Comparison of ENCODE assay signal across 8 mouse cellular contexts in genomic region chr11:24162056-24162455, GRCm38 (mm10).
DNase-seq lines count a peak whose midpoint lies in the region; ATAC-seq and TF ChIP-seq lines count a peak whose summit lies in the region.

No protein-coding gene starts in this region.

- peaks cover 51% of the 10 kb centered on the region for H3K4me1 ChIP-seq in midbrain, embryonic 13.5 days (replicated peaks)
- peaks cover 16% of the 10 kb centered on the region for H3K4me1 ChIP-seq in midbrain, embryonic 10.5 days
- peaks cover 34% of the 10 kb centered on the region for H3K4me1 ChIP-seq in hindbrain, embryonic 15.5 days (replicated peaks)
- no peaks in the 10 kb centered on the region; the same call in none of the 2 replicates for H3K4me1 ChIP-seq in midbrain, postnatal 0 days (ENCODE audit: insufficient read depth, low read length)

- DNase-seq in cerebellum, postnatal 10 days, result peak; percentile 76 to 84
- DNase-seq in cerebellum, adult 11 months, result no peak
- DNase-seq in midbrain, embryonic 10.5 days (ENCODE audit: low spot score), result no peak
- DNase-seq in midbrain, postnatal 0 days (ENCODE audit: low spot score), result peak; percentile 80
- DNase-seq in thymus, postnatal 36 days, result no peak
- no peak for DNase-seq in thymus, postnatal 14 days

- no peak for TF ChIP-seq CTCF in midbrain, postnatal 0 days (IDR thresholded peaks at IDR 0.05)

- H3K27ac ChIP-seq in midbrain, embryonic 13.5 days, result no peak overlapping the region
- H3K27ac ChIP-seq in midbrain, embryonic 10.5 days (replicated peaks), result no peak overlapping the region
- no peak overlapping the region for H3K27ac ChIP-seq in hindbrain, embryonic 15.5 days (replicated peaks)
- no peak overlapping the region for H3K27ac ChIP-seq in midbrain, postnatal 0 days (ENCODE audit: low read depth, low read length)

- H3K36me3 ChIP-seq in midbrain, embryonic 13.5 days, result peaks cover 27% of the 10 kb centered on the region
- H3K36me3 ChIP-seq in midbrain, embryonic 10.5 days, result peaks cover 31% of the 10 kb centered on the region
- H3K36me3 ChIP-seq in hindbrain, embryonic 15.5 days, result peaks cover 5% of the 10 kb centered on the region; the same call in 1 of the 2 replicates
- H3K36me3 ChIP-seq in midbrain, postnatal 0 days (ENCODE audit: insufficient read depth, low read length), result peaks cover 4% of the 10 kb centered on the region; the same call in 1 of the 2 replicates

- no peak overlapping the region for H3K4me2 ChIP-seq in midbrain, embryonic 13.5 days (replicated peaks)
- no peak overlapping the region for H3K4me2 ChIP-seq in hindbrain, embryonic 15.5 days
- no peak overlapping the region for H3K4me2 ChIP-seq in midbrain, postnatal 0 days (ENCODE audit: low read depth, low read length, poor library complexity, severe bottlenecking)

- no peaks in the 10 kb centered on the region for H3K27me3 ChIP-seq in midbrain, embryonic 13.5 days
- H3K27me3 ChIP-seq in midbrain, embryonic 10.5 days (ENCODE audit: low read depth, poor library complexity, severe bottlenecking), result no peaks in the 10 kb centered on the region
- no peaks in the 10 kb centered on the region for H3K27me3 ChIP-seq in hindbrain, embryonic 15.5 days
- H3K27me3 ChIP-seq in midbrain, postnatal 0 days (ENCODE audit: insufficient read depth, low read length), result no peaks in the 10 kb centered on the region

- ATAC-seq in midbrain, embryonic 13.5 days, result peak; percentile 79
- peak; percentile 71 for ATAC-seq in hindbrain, embryonic 15.5 days (ENCODE audit: low FRiP score, low read depth)
- ATAC-seq in midbrain, postnatal 0 days (ENCODE audit: low FRiP score), result no peak

- H3K4me3 ChIP-seq in midbrain, embryonic 13.5 days (replicated peaks), result no peak overlapping the region
- no peak overlapping the region for H3K4me3 ChIP-seq in midbrain, embryonic 10.5 days
- no peak overlapping the region for H3K4me3 ChIP-seq in hindbrain, embryonic 15.5 days
- no peak overlapping the region for H3K4me3 ChIP-seq in midbrain, postnatal 0 days (ENCODE audit: low read depth, low read length)

- H3K9me3 ChIP-seq in midbrain, embryonic 13.5 days, result no peaks in the 10 kb centered on the region
- no peaks in the 10 kb centered on the region for H3K9me3 ChIP-seq in midbrain, embryonic 10.5 days (replicated peaks)
- H3K9me3 ChIP-seq in hindbrain, embryonic 15.5 days, result no peaks in the 10 kb centered on the region
- no peaks in the 10 kb centered on the region for H3K9me3 ChIP-seq in midbrain, postnatal 0 days (ENCODE audit: low read length)

- H3K9ac ChIP-seq in midbrain, embryonic 13.5 days (replicated peaks), result no peak overlapping the region
- H3K9ac ChIP-seq in hindbrain, embryonic 15.5 days, result no peak overlapping the region
- H3K9ac ChIP-seq in midbrain, postnatal 0 days (replicated peaks; ENCODE audit: low read length, poor library complexity, severe bottlenecking), result no peak overlapping the region

- 43% methylated on average over 7 of the region's 7 CpGs for WGBS in midbrain, embryonic 13.5 days
- WGBS in midbrain, embryonic 10.5 days, result 96% methylated on average over 7 of the region's 7 CpGs
- 36% methylated on average over 7 of the region's 7 CpGs for WGBS in hindbrain, embryonic 15.5 days
- 44% methylated on average over 7 of the region's 7 CpGs for WGBS in midbrain, postnatal 0 days

Comparison
In these comparisons a context has a peak if more than half of its experiments do, and no peak if none do; other contexts are left out.
1. DNase-seq: peak in cerebellum, postnatal 10 days (2 of 2) and midbrain, postnatal 0 days (single experiment); none in cerebellum, adult 11 months (single experiment), midbrain, embryonic 10.5 days (single experiment), thymus, postnatal 36 days (0 of 2) and thymus, postnatal 14 days (single experiment).